Mouse (Mus musculus) hindlimb bud, embryonic 11.5 days (tissue): ENCODE measurements at regions not wholly inside any gene's neighbourhood (a gene's known extent, or its start where the extent isn't known, plus 50 kb on each side); places are given as distances from the start of the nearest gene placed in this dataset.

ENCODE experiments used
- DNase-seq: peaks from one replicate; pipeline ENCODE4 v3.0.0-alpha.2; 2012; ENCODE audit warnings: low read depth, low spot score; ENCODE audit errors: extremely low spot score

GRCm38 (mm10) chr8:7026247-7026844, 1634.7 kb downstream of the Efnb2 start:
- DNase-seq, result no peak

- DNase-seq, result no peak
Observed at GRCm38 (mm10) chr8:7024336-7024735, 1636.7 kb downstream of the Efnb2 start.

GRCm38 (mm10) chr8:7011881-7012280, 1649.2 kb downstream of the Efnb2 start:
- DNase-seq, result no peak

- DNase-seq, result no peak
Observed at GRCm38 (mm10) chr8:6991516-6991915, 1669.5 kb downstream of the Efnb2 start.

- no peak for DNase-seq
Observed at GRCm38 (mm10) chr8:6989359-6990095, 1671.5 kb downstream of the Efnb2 start.

GRCm38 (mm10) chr8:6973961-6974360, 1687.1 kb downstream of the Efnb2 start:
- DNase-seq, result no peak

- no peak for DNase-seq
Observed at GRCm38 (mm10) chr8:6963006-6963799, 1697.8 kb downstream of the Efnb2 start.

- DNase-seq, result no peak
Observed at GRCm38 (mm10) chr8:6958086-6958485, 1703.0 kb downstream of the Efnb2 start.

- peak; percentile 50 for DNase-seq
Observed at GRCm38 (mm10) chr8:6954251-6954650, 1706.8 kb downstream of the Efnb2 start.

GRCm38 (mm10) chr8:6922467-6922866, 1738.6 kb downstream of the Efnb2 start:
- no peak for DNase-seq

GRCm38 (mm10) chr8:6907682-6908081, 1753.4 kb downstream of the Efnb2 start:
- no peak for DNase-seq

- no peak for DNase-seq
Observed at GRCm38 (mm10) chr8:6891456-6891855, 1769.6 kb downstream of the Efnb2 start.

- DNase-seq, result no peak
Observed at GRCm38 (mm10) chr8:6886779-6887402, 1774.2 kb downstream of the Efnb2 start.

- DNase-seq, result no peak
Observed at GRCm38 (mm10) chr8:6884828-6885227, 1776.2 kb downstream of the Efnb2 start.

- no peak for DNase-seq
Observed at GRCm38 (mm10) chr8:6882626-6883025, 1777.5 kb upstream of the Slc10a2 start.
